In the genomic region with DNA sequence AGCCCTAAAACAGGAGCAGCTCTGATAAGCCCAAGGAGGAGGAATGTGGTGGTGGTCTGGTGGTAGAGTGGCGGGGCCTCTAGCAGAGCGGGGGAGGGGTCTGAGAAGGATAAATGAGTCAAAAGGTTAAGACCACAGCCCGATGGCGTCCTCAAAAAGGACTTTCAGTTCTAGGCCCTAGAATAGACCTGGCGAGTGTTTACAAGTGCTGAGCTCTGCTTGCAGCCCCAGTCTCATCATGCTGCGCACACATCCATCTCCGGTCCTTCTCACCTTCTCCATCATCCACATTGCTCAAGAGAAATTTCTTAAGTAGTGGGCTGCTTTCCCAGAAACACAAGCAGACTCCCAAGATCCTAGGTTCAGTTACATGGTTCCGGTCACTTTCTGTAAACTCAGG, we compare ENCODE assay signal across 14 mouse cellular contexts. TPM values are rescaled to one million over a fixed set of nuclear protein-coding genes. Genes with fewer than 3 reads are reported as not detected.
DNase-seq lines count a peak whose midpoint lies in the region; ATAC-seq and TF ChIP-seq lines count a peak whose summit lies in the region.
"Had no signal": no experiment of that assay in that cellular context is flagged by ENCODE, and none has a peak within 500 bp of the region (broad histone marks: within the 10 kb centered on the region; RNA-seq: fewer than 3 reads in every experiment).

No protein-coding gene starts in this region.

- peaks cover 20% of the 10 kb centered on the region for H3K4me1 ChIP-seq in heart, adult 2 months (ENCODE audit: control insufficient read depth, insufficient read depth, low read length)
- peaks cover 85% of the 10 kb centered on the region for H3K4me1 ChIP-seq in E14TG2a.4 (replicated peaks; ENCODE audit: low read depth, low read length)
- peaks cover 73% of the 10 kb centered on the region for H3K4me1 ChIP-seq in lung, embryonic 16.5 days (replicated peaks; ENCODE audit: control insufficient read depth, insufficient read depth, low read length)

- intact Hi-C loops in heart, adult 2 months (cut with DNase I) = no loop called here

- 80% methylated on average over 8 of the region's 8 CpGs for WGBS in heart, adult 2 months
- WGBS in lung, embryonic 16.5 days = 53% methylated on average over 8 of the region's 8 CpGs

- no peaks in the 10 kb centered on the region for H3K9me3 ChIP-seq in E14TG2a.4 (ENCODE audit: low read length)
- H3K9me3 ChIP-seq in lung, embryonic 16.5 days (ENCODE audit: control insufficient read depth, low read length) = no peaks in the 10 kb centered on the region
- H3K9me3 ChIP-seq: limb, embryonic 12.5 days; neural tube, embryonic 15.5 days had no signal

- peak overlapping the region; percentile 76; the same call in 1 of the 2 replicates for H3K27ac ChIP-seq in heart, adult 2 months
- H3K27ac ChIP-seq in lung, embryonic 16.5 days (ENCODE audit: low read length) = peak overlapping the region; percentile 32; the same call in 1 of the 2 replicates

- TF ChIP-seq CTCF in heart, adult 2 months (IDR thresholded peaks at IDR 0.05) = no peak
- no peak for TF ChIP-seq CTCF in E14TG2a.4 (conservative IDR thresholded peaks at IDR 0.05; ENCODE audit: low read length)

- H3K36me3 ChIP-seq in heart, adult 2 months (ENCODE audit: control insufficient read depth, insufficient read depth, low read length) = no peaks in the 10 kb centered on the region
- no peaks in the 10 kb centered on the region for H3K36me3 ChIP-seq in E14TG2a.4 (ENCODE audit: insufficient read depth, low read length)
- peaks cover 15% of the 10 kb centered on the region for H3K36me3 ChIP-seq in lung, embryonic 16.5 days (ENCODE audit: control insufficient read depth, insufficient read depth, low read length)

- no peak for TF ChIP-seq EP300 in heart, adult 2 months (IDR thresholded peaks at IDR 0.05; ENCODE audit: insufficient read depth, low read depth, low read length)

- DNase-seq in heart, adult 2 months = no peak
- no peak for DNase-seq in heart, adult 18-20 months
- peak; percentile 31 for DNase-seq in embryo, embryonic 11 days
- no peak for DNase-seq in thymus, postnatal 0 days (ENCODE audit: low spot score)
- no peak for DNase-seq in adrenal gland, postnatal 14 days
- DNase-seq: gastrocnemius, postnatal 10 days; right cerebral cortex, adult 18-20 months; thymus, adult 2 months had no signal

- no peak overlapping the region for H3K4me3 ChIP-seq in heart, adult 2 months
- H3K4me3 ChIP-seq in E14TG2a.4 (replicated peaks; ENCODE audit: low read length) = peak overlapping the region; percentile 39
- H3K4me3 ChIP-seq in lung, embryonic 16.5 days (ENCODE audit: low read length) = no peak overlapping the region
- H3K4me3 ChIP-seq: limb, embryonic 12.5 days; neural tube, embryonic 15.5 days had no signal

- no peaks in the 10 kb centered on the region for H3K27me3 ChIP-seq in heart, adult 2 months (ENCODE audit: control insufficient read depth, insufficient read depth, low read length)
- peaks cover 11% of the 10 kb centered on the region; the same call in 1 of the 2 replicates for H3K27me3 ChIP-seq in E14TG2a.4 (ENCODE audit: insufficient read depth, low read length)
- H3K27me3 ChIP-seq in lung, embryonic 16.5 days (ENCODE audit: control insufficient read depth, insufficient read depth, low read depth, low read length) = no peaks in the 10 kb centered on the region
- H3K27me3 ChIP-seq: limb, embryonic 12.5 days; neural tube, embryonic 15.5 days had no signal

- peak; percentile 10; the same call in 1 of the 2 replicates for ATAC-seq in lung, embryonic 16.5 days (ENCODE audit: low read depth)
- ATAC-seq: forebrain, embryonic 14.5 days; hindbrain, embryonic 16.5 days had no signal

- no peak overlapping the region for H3K4me2 ChIP-seq in lung, embryonic 16.5 days (ENCODE audit: low read depth, low read length)
- H3K4me2 ChIP-seq: limb, embryonic 12.5 days; neural tube, embryonic 15.5 days had no signal

- no peak overlapping the region for H3K9ac ChIP-seq in heart, adult 2 months (ENCODE audit: low read depth, low read length)
- no peak overlapping the region for H3K9ac ChIP-seq in lung, embryonic 16.5 days (ENCODE audit: low read length)
- H3K9ac ChIP-seq: limb, embryonic 12.5 days; neural tube, embryonic 15.5 days had no signal

- H3K79me2 ChIP-seq in heart, adult 2 months (replicated peaks; ENCODE audit: control insufficient read depth, insufficient read depth, low read length) = no peaks in the 10 kb centered on the region

- TF ChIP-seq POLR2A in heart, adult 2 months (IDR thresholded peaks at IDR 0.05; ENCODE audit: insufficient read depth, low read depth, low read length) = no peak

RNA-seq across cellular contexts. Expression of a gene that starts 22.3 kb away (rescaled TPM):
- 10 to 100 TPM; 74.0 to 79.5 TPM for total RNA-seq in heart, adult 2 months (2021)
- 74.1 and 83.7 TPM in 2 replicates for polyA plus RNA-seq in heart, adult 2 months (2012; rRNA removed)
- 10 to 100 TPM; 65.2 to 69.7 TPM for total RNA-seq in heart, adult 18-20 months (2021)
- polyA plus RNA-seq in lung, embryonic 16.5 days (2015; fragmentation: Nextera tagmentation; extraction: Ambion mirVana) = 78.9 and 83.6 TPM in 2 replicates
- polyA plus RNA-seq in thymus, postnatal 0 days (2015; fragmentation: Nextera tagmentation; extraction: Ambion mirVana) = 8.0 and 8.6 TPM in 2 replicates
- 138 and 201 TPM in 2 replicates for total RNA-seq in adrenal gland, postnatal 14 days (2021)

RNA-seq across cellular contexts. Expression of a gene that starts 44.2 kb away (rescaled TPM):
- total RNA-seq in heart, adult 2 months (2021) = 10 to 100 TPM; 43.7 to 43.9 TPM
- polyA plus RNA-seq in heart, adult 2 months (2012; rRNA removed) = 49.5 and 61.7 TPM in 2 replicates
- total RNA-seq in heart, adult 18-20 months (2021) = 10 to 100 TPM; 45.2 to 45.7 TPM
- 47.4 and 49.2 TPM in 2 replicates for polyA plus RNA-seq in lung, embryonic 16.5 days (2015; fragmentation: Nextera tagmentation; extraction: Ambion mirVana)
- 38.4 and 47.9 TPM in 2 replicates for polyA plus RNA-seq in thymus, postnatal 0 days (2015; fragmentation: Nextera tagmentation; extraction: Ambion mirVana)
- total RNA-seq in adrenal gland, postnatal 14 days (2021) = 75.0 and 89.4 TPM in 2 replicates
